Mouse (Mus musculus) kidney, embryonic 16.5 days (tissue): ENCODE data around the gene Tmem253. TPM values are rescaled to one million over a fixed set of nuclear protein-coding genes. Genes with fewer than 3 reads are reported as not detected.

Experiments
- ATAC-seq: fragments of 200-750 bp; cut with Nextera tagmentation; 2 replicates; pipeline ENCODE4 v1.8.0; 2017; ENCODE audit warnings: moderate TSS enrichment; ENCODE audit not compliant: low FRiP score, low TSS enrichment
- H3K27ac ChIP-seq: fragments of 300-500 bp; sonication (generic); 2 replicates; pipeline ENCODE4 v1.5.1; 2014; ENCODE audit warnings: low read length
- H3K27me3 ChIP-seq: fragments of 300-500 bp; sonication (generic); 2 replicates; pipeline ENCODE4 v1.6.1; 2014; ENCODE audit warnings: low read length, control low read depth, mixed read lengths; ENCODE audit not compliant: insufficient read depth
- H3K36me3 ChIP-seq: fragments of 300-500 bp; sonication (generic); 2 replicates; pipeline ENCODE4 v1.6.1; 2014; ENCODE audit warnings: low read length, control low read depth, mixed read lengths; ENCODE audit not compliant: insufficient read depth
- H3K4me1 ChIP-seq: fragments of 300-500 bp; sonication (generic); 2 replicates; pipeline ENCODE4 v1.6.1; 2014; ENCODE audit warnings: low read length, control low read depth, mixed read lengths; ENCODE audit not compliant: insufficient read depth
- H3K4me2 ChIP-seq: fragments of 300-500 bp; sonication (generic); replicated peaks from 2 replicates; pipeline ENCODE4 v1.6.1; 2014; ENCODE audit warnings: low read depth, low read length
- H3K4me3 ChIP-seq: fragments of 300-500 bp; sonication (generic); 2 replicates; pipeline ENCODE4 v1.5.1; 2014; ENCODE audit warnings: mild to moderate bottlenecking, low read length
- H3K9ac ChIP-seq: fragments of 300-500 bp; sonication (generic); replicated peaks from 2 replicates; pipeline ENCODE4 v1.6.1; 2014; ENCODE audit warnings: low read length
- H3K9me3 ChIP-seq: fragments of 300-500 bp; sonication (generic); 2 replicates; pipeline ENCODE4 v1.6.1; 2016; ENCODE audit warnings: low read length, control low read depth
- WGBS: fragments of 180-500 bp; shearing (Covaris S2); extraction: QIAGEN DNeasy Blood & Tissue Kit; methylation state at CpG from one replicate; pipeline ENCODE4 v1.1.7; 2014; 5-methylcytosine and 5-hydroxymethylcytosine counted together
- polyA plus RNA-seq: library from polyadenylated mRNA; unstranded; fragments of >200 nt; fragmentation: Nextera tagmentation; extraction: Ambion mirVana; gene quantifications from 2 replicates; pipeline ENCODE4 v1.2.1, GENCODE M21; 2015

The Tmem253 gene
- polyA plus RNA-seq, 1 experiment from 2014 or later: 1.0 TPM

- H3K27me3 ChIP-seq: no peaks in the 10 kb centered on the region
- no peaks in the 10 kb centered on the region for H3K36me3 ChIP-seq
- WGBS: under 1% methylated on average over 72 of the region's 74 CpGs
- no peaks in the 10 kb centered on the region for H3K9me3 ChIP-seq
- H3K4me3 ChIP-seq: peak overlapping the region; percentile 64
- ATAC-seq: peak; percentile 90
- H3K4me2 ChIP-seq: peak overlapping the region; percentile 69
- peaks cover 70% of the 10 kb centered on the region for H3K4me1 ChIP-seq
- peak overlapping the region; percentile 96 for H3K9ac ChIP-seq
- H3K27ac ChIP-seq: peak overlapping the region; percentile 99
Observed at GRCm38 (mm10) chr14:52019590-52020340, 4.3 kb downstream of the Tmem253 start.

- H3K27me3 ChIP-seq: no peaks in the 10 kb centered on the region
- no peaks in the 10 kb centered on the region for H3K9me3 ChIP-seq
- H3K36me3 ChIP-seq: no peaks in the 10 kb centered on the region
- peak within 1 kb of the TSS; percentile 99 for H3K27ac ChIP-seq
- peak within 1 kb of the TSS; percentile 69 for H3K4me2 ChIP-seq
- peak within 1 kb of the TSS; percentile 96 for H3K9ac ChIP-seq
- peaks cover 64% of the 10 kb centered on the region for H3K4me1 ChIP-seq
- peak; percentile 72 for ATAC-seq
- peak within 1 kb of the TSS; percentile 64 for H3K4me3 ChIP-seq
- 3% methylated on average over 15 of the region's 15 CpGs for WGBS
Observed at GRCm38 (mm10) chr14:52020486-52021137, 5.2 kb downstream of the Tmem253 start, which contains the start of gene Zfp219. Gene Zfp219, minus strand, starts transcription at chr14:52020733.

- H3K27me3 ChIP-seq: no peaks in the 10 kb centered on the region
- H3K27ac ChIP-seq: peak overlapping the region; percentile 99; the same call in 1 of the 2 replicates
- no peaks in the 10 kb centered on the region for H3K9me3 ChIP-seq
- peak overlapping the region; percentile 69 for H3K4me2 ChIP-seq
- ATAC-seq: no peak
- H3K9ac ChIP-seq: no peak overlapping the region
- WGBS: 42% methylated on average over 4 of the region's 4 CpGs
- no peaks in the 10 kb centered on the region for H3K36me3 ChIP-seq
- H3K4me3 ChIP-seq: peak overlapping the region; percentile 64
- peaks cover 59% of the 10 kb centered on the region for H3K4me1 ChIP-seq
Observed at GRCm38 (mm10) chr14:52021138-52021529, 5.7 kb downstream of the Tmem253 start.

- H3K36me3 ChIP-seq: no peaks in the 10 kb centered on the region
- H3K9ac ChIP-seq: no peak overlapping the region
- no peak for ATAC-seq
- 85% methylated on average over 8 of the region's 8 CpGs for WGBS
- H3K4me1 ChIP-seq: peaks cover 54% of the 10 kb centered on the region
- no peak overlapping the region for H3K4me3 ChIP-seq
- no peaks in the 10 kb centered on the region for H3K9me3 ChIP-seq
- H3K27ac ChIP-seq: peak overlapping the region; percentile 99; the same call in 1 of the 2 replicates
- no peak overlapping the region for H3K4me2 ChIP-seq
- no peaks in the 10 kb centered on the region for H3K27me3 ChIP-seq
Observed at GRCm38 (mm10) chr14:52021568-52022212, 6.2 kb downstream of the Tmem253 start.

- no peaks in the 10 kb centered on the region for H3K36me3 ChIP-seq
- H3K9me3 ChIP-seq: no peaks in the 10 kb centered on the region
- peaks cover 48% of the 10 kb centered on the region for H3K4me1 ChIP-seq
- H3K4me3 ChIP-seq: peak overlapping the region; percentile 33; the same call in 1 of the 2 replicates
- 66% methylated on average over 3 of the region's 3 CpGs for WGBS
- no peak for ATAC-seq
- H3K4me2 ChIP-seq: peak overlapping the region; percentile 53
- H3K27me3 ChIP-seq: no peaks in the 10 kb centered on the region
- peak overlapping the region; percentile 62 for H3K9ac ChIP-seq
- peak overlapping the region; percentile 91 for H3K27ac ChIP-seq
Observed at GRCm38 (mm10) chr14:52022244-52022708, 6.8 kb downstream of the Tmem253 start.

GRCm38 (mm10) chr14:52022709-52023459, 7.4 kb downstream of the Tmem253 start:
- Histone ChIP-seq H3K4me1 (peaks cover 42% of the 10 kb centered on the region), H3K27me3 (no peaks in the 10 kb centered on the region), H3K27ac (peak overlapping the region; percentile 91), H3K36me3 (no peaks in the 10 kb centered on the region), H3K9ac (peak overlapping the region; percentile 62), H3K4me2 (peak overlapping the region; percentile 53), H3K4me3 (peak overlapping the region; percentile 33), H3K9me3 (no peaks in the 10 kb centered on the region)
- WGBS: 5% methylated on average over 23 of the region's 23 CpGs
- peak; percentile 39 for ATAC-seq

- H3K27ac ChIP-seq: no peak overlapping the region
- H3K9ac ChIP-seq: no peak overlapping the region
- no peak for ATAC-seq
- no peaks in the 10 kb centered on the region for H3K9me3 ChIP-seq
- no peaks in the 10 kb centered on the region for H3K36me3 ChIP-seq
- H3K4me3 ChIP-seq: no peak overlapping the region
- H3K4me1 ChIP-seq: peaks cover 30% of the 10 kb centered on the region
- H3K4me2 ChIP-seq: no peak overlapping the region
- 82% methylated on average over 2 of the region's 2 CpGs for WGBS
- H3K27me3 ChIP-seq: no peaks in the 10 kb centered on the region
Observed at GRCm38 (mm10) chr14:52024133-52024532, 8.7 kb downstream of the Tmem253 start.

- Histone ChIP-seq H3K27ac (no peak overlapping the region), H3K4me2 (no peak overlapping the region), H3K9me3 (no peaks in the 10 kb centered on the region), H3K36me3 (no peaks in the 10 kb centered on the region), H3K4me1 (peaks cover 22% of the 10 kb centered on the region), H3K9ac (no peak overlapping the region), H3K27me3 (no peaks in the 10 kb centered on the region), H3K4me3 (no peak overlapping the region)
- WGBS: 86% methylated on average over 4 of the region's 4 CpGs
- ATAC-seq: no peak
Observed at GRCm38 (mm10) chr14:52026342-52026741, 10.9 kb downstream of the Tmem253 start.

GRCm38 (mm10) chr14:52035926-52036325, 20.5 kb downstream of the Tmem253 start:
- H3K27ac ChIP-seq: no peak overlapping the region
- no peaks in the 10 kb centered on the region for H3K4me1 ChIP-seq
- no peaks in the 10 kb centered on the region for H3K27me3 ChIP-seq
- no peak overlapping the region for H3K4me3 ChIP-seq
- H3K9ac ChIP-seq: no peak overlapping the region
- WGBS: 88% methylated on average over 6 of the region's 6 CpGs
- no peaks in the 10 kb centered on the region for H3K9me3 ChIP-seq
- ATAC-seq: no peak
- H3K4me2 ChIP-seq: no peak overlapping the region
- H3K36me3 ChIP-seq: no peaks in the 10 kb centered on the region
